Mouse (Mus musculus): ENCODE measurements at regions not wholly inside any gene's neighbourhood (a gene's known extent, or its start where the extent isn't known, plus 50 kb on each side); places are given as distances from the start of the nearest gene placed in this dataset.
A peak's percentile ranks its signal among the peaks of the same experiment; 100 is the strongest.

GRCm38 (mm10) chrX:99415701-99416100, 55.4 kb downstream of the Pja1 start:
- DNase-seq (ENCODE audit: low spot score), result no peak

- DNase-seq (ENCODE audit: low spot score), result no peak
Measured at GRCm38 (mm10) chrX:99410942-99411341, 60.1 kb downstream of the Pja1 start.

GRCm38 (mm10) chrX:99409858-99410257, 61.2 kb downstream of the Pja1 start:
- DNase-seq (ENCODE audit: low spot score), result no peak

GRCm38 (mm10) chrX:99409331-99409730, 61.7 kb downstream of the Pja1 start:
- DNase-seq (ENCODE audit: low spot score), result no peak

- DNase-seq (ENCODE audit: low spot score), result no peak
Measured at GRCm38 (mm10) chrX:99408804-99409203, 62.3 kb downstream of the Pja1 start.

GRCm38 (mm10) chrX:99405843-99406242, 65.2 kb downstream of the Pja1 start:
- no peak for DNase-seq (ENCODE audit: low spot score)

- no peak for DNase-seq (ENCODE audit: low spot score)
Measured at GRCm38 (mm10) chrX:99403521-99404149, 67.4 kb downstream of the Pja1 start.

- DNase-seq (ENCODE audit: low spot score), result peak; percentile 53
Measured at GRCm38 (mm10) chrX:99402841-99403520, 68.1 kb downstream of the Pja1 start.

GRCm38 (mm10) chrX:99397344-99397743, 73.7 kb downstream of the Pja1 start:
- DNase-seq (ENCODE audit: low spot score), result no peak

- no peak for DNase-seq (ENCODE audit: low spot score)
Measured at GRCm38 (mm10) chrX:99396180-99396579, 74.9 kb downstream of the Pja1 start.

GRCm38 (mm10) chrX:99395067-99395466, 76.0 kb downstream of the Pja1 start:
- DNase-seq (ENCODE audit: low spot score), result no peak

GRCm38 (mm10) chrX:99391628-99392027, 79.4 kb downstream of the Pja1 start:
- DNase-seq (ENCODE audit: low spot score), result no peak

GRCm38 (mm10) chrX:99390462-99390838, 80.6 kb downstream of the Pja1 start:
- no peak for DNase-seq (ENCODE audit: low spot score)

- DNase-seq (ENCODE audit: low spot score), result peak; percentile 36
Measured at GRCm38 (mm10) chrX:99389778-99390461, 81.2 kb downstream of the Pja1 start.

GRCm38 (mm10) chrX:99370711-99371110, 100.4 kb downstream of the Pja1 start:
- no peak for DNase-seq (ENCODE audit: low spot score)

GRCm38 (mm10) chrX:99369258-99369900, 101.7 kb downstream of the Pja1 start:
- no peak for DNase-seq (ENCODE audit: low spot score)

GRCm38 (mm10) chrX:99364072-99364471, 107.0 kb downstream of the Pja1 start:
- DNase-seq (ENCODE audit: low spot score), result no peak

- peak; percentile 1 for DNase-seq (ENCODE audit: low spot score)
Measured at GRCm38 (mm10) chrX:99360095-99360890, 110.8 kb downstream of the Pja1 start.

- peak; percentile 13 for DNase-seq (ENCODE audit: low spot score)
Measured at GRCm38 (mm10) chrX:99358784-99359183, 112.3 kb downstream of the Pja1 start.

- peak; percentile 44 for DNase-seq (ENCODE audit: low spot score)
Measured at GRCm38 (mm10) chrX:99358051-99358617, 112.9 kb downstream of the Pja1 start.

- DNase-seq (ENCODE audit: low spot score), result no peak
Measured at GRCm38 (mm10) chrX:99355128-99355527, 115.9 kb downstream of the Pja1 start.

- no peak for DNase-seq (ENCODE audit: low spot score)
Measured at GRCm38 (mm10) chrX:99350233-99350632, 120.8 kb downstream of the Pja1 start.
